Mouse (Mus musculus) MEL (cell line): ENCODE data around the gene Sort1. TPM values are rescaled to one million over a fixed set of nuclear protein-coding genes. Genes with fewer than 3 reads are reported as not detected.

Experiments
- DNase-seq: peaks from one replicate; pipeline ENCODE4 v3.0.0; 2011; ENCODE audit warnings: low read depth, low spot score
- H3K27ac ChIP-seq: 2 replicates; pipeline ENCODE4 v1.5.1; 2012; ENCODE audit warnings: low read depth, mild to moderate bottlenecking, control low read depth, low read length, moderate library complexity; ENCODE audit not compliant: control insufficient read depth
- H3K27me3 ChIP-seq, 2 experiments: fragments of 150-350 bp in 1 of 2; sonication (generic) in 1 of 2; 2 replicates each; pipeline ENCODE4 v1.6.1; 2012; ENCODE audit warnings: low read length in 2 of 2, mild to moderate bottlenecking in 2 of 2, improper control_type of control experiment in 1 of 2, moderate library complexity in 1 of 2; ENCODE audit not compliant: insufficient read depth in 2 of 2, control insufficient read depth in 1 of 2
- H3K36me3 ChIP-seq, 2 experiments: 2 replicates each; pipeline ENCODE4 v1.6.1; 2012 to 2014; ENCODE audit warnings: low read length in 2 of 2, improper control_type of control experiment in 1 of 2, inconsistent platforms in 1 of 2, mild to moderate bottlenecking in 1 of 2; ENCODE audit not compliant: insufficient read depth in 2 of 2, control insufficient read depth in 1 of 2
- H3K4me1 ChIP-seq, 2 experiments: fragments of 150-350 bp in 1 of 2; sonication (generic) in 1 of 2; 2 replicates each; pipeline ENCODE4 v1.6.1; 2012; ENCODE audit warnings: low read length in 2 of 2, improper control_type of control experiment in 1 of 2, mild to moderate bottlenecking in 1 of 2; ENCODE audit not compliant: insufficient read depth in 2 of 2, control insufficient read depth in 1 of 2
- H3K4me3 ChIP-seq, 2 experiments: fragments of 150-350 bp in 1 of 2; sonication (generic) in 1 of 2; 2 replicates each; pipeline ENCODE4 v1.5.1; 2012; ENCODE audit warnings: low read depth in 2 of 2, low read length in 2 of 2, mild to moderate bottlenecking in 2 of 2, moderate library complexity in 2 of 2, control low read depth in 1 of 2, improper control_type of control experiment in 1 of 2; ENCODE audit not compliant: control insufficient read depth in 1 of 2, insufficient read depth in 1 of 2
- H3K79me2 ChIP-seq: 2 replicates; pipeline ENCODE4 v1.6.1; 2012; ENCODE audit warnings: mild to moderate bottlenecking, low read length, moderate library complexity; ENCODE audit not compliant: control insufficient read depth, poor library complexity, insufficient read depth
- H3K9ac ChIP-seq: 2 replicates; pipeline ENCODE4 v1.6.1; 2012; ENCODE audit warnings: low read depth, mild to moderate bottlenecking, control low read depth, low read length, moderate library complexity; ENCODE audit not compliant: control insufficient read depth, poor library complexity, severe bottlenecking
- H3K9me3 ChIP-seq: fragments of 150-350 bp; sonication (generic); replicated peaks from 2 replicates; pipeline ENCODE4 v1.6.1; 2012; ENCODE audit warnings: mild to moderate bottlenecking, low read length, improper control_type of control experiment, moderate library complexity; ENCODE audit not compliant: insufficient read depth
- BHLHE40 ChIP-seq: IDR thresholded peaks from 2 replicates; pipeline ENCODE4 v1.6.1; 2012; ENCODE audit warnings: low read depth, mild to moderate bottlenecking, inconsistent platforms, low read length, improper control_type of control experiment, borderline replicate concordance
- E2F4 ChIP-seq: IDR thresholded peaks from 2 replicates; pipeline ENCODE4 v1.6.1; 2011; ENCODE audit warnings: low read depth, low read length, improper control_type of control experiment, borderline replicate concordance
- HCFC1 ChIP-seq: IDR thresholded peaks from 2 replicates; pipeline ENCODE4 v1.6.1; 2012; ENCODE audit warnings: low read depth, mild to moderate bottlenecking, inconsistent platforms, low read length, improper control_type of control experiment, moderate library complexity
- KAT2A ChIP-seq: conservative IDR thresholded peaks from 2 replicates; pipeline ENCODE4 v1.6.1; 2012; ENCODE audit warnings: low read depth, low read length, improper control_type of control experiment, inconsistent platforms
- MAFK ChIP-seq: IDR thresholded peaks from 2 replicates; pipeline ENCODE4 v1.6.1; 2011; ENCODE audit warnings: low read depth, mild to moderate bottlenecking, low read length, improper control_type of control experiment, borderline replicate concordance
- MAX ChIP-seq: IDR thresholded peaks from 2 replicates; pipeline ENCODE4 v1.6.1; 2011; ENCODE audit warnings: low read length, improper control_type of control experiment
- MAZ ChIP-seq: IDR thresholded peaks from 2 replicates; pipeline ENCODE4 v1.6.1; 2012; ENCODE audit warnings: low read depth, mild to moderate bottlenecking, inconsistent platforms, low read length, improper control_type of control experiment
- MYC ChIP-seq: IDR thresholded peaks from 2 replicates; pipeline ENCODE4 v1.6.1; 2011; ENCODE audit warnings: low read depth, mild to moderate bottlenecking, low read length, improper control_type of control experiment, moderate library complexity
- NELFE ChIP-seq: IDR thresholded peaks from 2 replicates; pipeline ENCODE4 v1.6.1; 2011; ENCODE audit warnings: low read depth, low read length, improper control_type of control experiment
- NRF1 ChIP-seq: IDR thresholded peaks from 2 replicates; pipeline ENCODE4 v1.6.1; 2014; ENCODE audit warnings: low read depth, mild to moderate bottlenecking, inconsistent platforms, low read length, improper control_type of control experiment, moderate library complexity; ENCODE audit not compliant: poor library complexity, insufficient read depth, severe bottlenecking
- POLR2A ChIP-seq, 2 experiments: IDR thresholded peaks; 2 replicates each; pipeline ENCODE4 v1.6.1; 2011 to 2012; ENCODE audit warnings: low read length in 2 of 2, mild to moderate bottlenecking in 2 of 2, control low read depth in 1 of 2, improper control_type of control experiment in 1 of 2, low read depth in 1 of 2, moderate library complexity in 1 of 2; ENCODE audit not compliant: control insufficient read depth in 1 of 2, insufficient read depth in 1 of 2, poor library complexity in 1 of 2
- SIN3A ChIP-seq: IDR thresholded peaks from 2 replicates; pipeline ENCODE4 v1.6.1; 2012; ENCODE audit warnings: low read length, improper control_type of control experiment, inconsistent platforms
- TBP ChIP-seq: IDR thresholded peaks from 2 replicates; pipeline ENCODE4 v1.8.0; 2011; ENCODE audit warnings: low read depth, low read length, improper control_type of control experiment
- TCF12 ChIP-seq: IDR thresholded peaks from 2 replicates; pipeline ENCODE4 v1.6.1; 2014; ENCODE audit warnings: low read depth, mild to moderate bottlenecking, inconsistent platforms, low read length, improper control_type of control experiment, moderate library complexity
- USF1 ChIP-seq: IDR thresholded peaks from 2 replicates; pipeline ENCODE4 v1.6.1; 2014; ENCODE audit warnings: low read depth, mild to moderate bottlenecking, inconsistent platforms, low read length, improper control_type of control experiment, moderate library complexity
- polyA plus RNA-seq, 2 experiments: library from polyadenylated mRNA; stranded (reverse) in 1 of 2; unstranded in 1 of 2; fragments of >175 nt in 1 of 2; fragments of >200 nt in 1 of 2; gene quantifications; 2 replicates each; pipeline versions ENCODE4 v1.2.1 to v1.2.4; 2012; ENCODE audit warnings: low replicate concordance in 2 of 2, low read depth in 1 of 2; ENCODE audit not compliant: insufficient read length in 2 of 2, insufficient read depth in 1 of 2, missing spikeins in 1 of 2
- total RNA-seq: library from RNA; depleted of rRNA; stranded (reverse); fragments of 300-350 nt; gene quantifications from 2 replicates; pipeline ENCODE4 v1.2.3, GENCODE M21; 2012

Sort1 gene
- total and polyA plus RNA-seq, 3 experiments = 10.2 to 28.3 (median 22.7) TPM

GRCm38 (mm10) chr3:108383485-108384354, 99.8 kb downstream of the Sort1 start, which contains the start of gene Psrc1:
TSS of gene Psrc1 (plus strand) at chr3:108383839.
- Histone ChIP-seq H3K4me1 (peaks cover 6 to 41% of the 10 kb centered on the region in 2 experiments), H3K4me3 (peak within 1 kb of the TSS; percentile 91 to 94), H3K9me3 (no peaks in the 10 kb centered on the region), H3K9ac (peak within 1 kb of the TSS; percentile 76), H3K36me3 (peaks cover 0 to 24% of the 10 kb centered on the region in 2 experiments; a peak in 2 of 4 replicates), H3K27me3 (no peaks in the 10 kb centered on the region), H3K27ac (peak within 1 kb of the TSS; percentile 78), H3K79me2 (peaks cover 4% of the 10 kb centered on the region; the same call in 1 of the 2 replicates)
- peak; percentile 23; the same call in 1 of the 2 replicates for TF ChIP-seq USF1
- no peak for TF ChIP-seq NRF1
- no peak for TF ChIP-seq BHLHE40
- TF ChIP-seq MAX = peak; percentile 61
- peak; percentile 30; the same call in 1 of the 2 replicates for TF ChIP-seq TBP
- peak; percentile 65; the same call in 1 of the 2 replicates for TF ChIP-seq SIN3A
- peak; percentile 16 to 62; a peak in 1 of 4 replicates for TF ChIP-seq POLR2A (IDR thresholded peaks at IDR 0.05; ENCODE audit: control insufficient read depth in 1 of 2, insufficient read depth in 1 of 2, low read depth in 1 of 2, low read length in 2 of 2, poor library complexity in 1 of 2)
- TF ChIP-seq TCF12 = 0 out of 2 replicates have a peak, but pooled peaks have one; percentile 6
- TF ChIP-seq E2F4 = 0 out of 2 replicates have a peak, but pooled peaks have one; percentile 37
- 0 out of 2 replicates have a peak, but pooled peaks have one; percentile 60 for TF ChIP-seq MYC
- TF ChIP-seq HCFC1 = peak; percentile 37; the same call in 1 of the 2 replicates
- no peak; the same call in 1 of the 2 replicates for TF ChIP-seq KAT2A
- peak; percentile 38; the same call in 1 of the 2 replicates for TF ChIP-seq MAZ
- TF ChIP-seq MAFK = no peak
- TF ChIP-seq NELFE = peak; percentile 37
- DNase-seq = peak; percentile 88

GRCm38 (mm10) chr3:108384425-108384824, 100.5 kb downstream of the Sort1 start:
- no peak for TF ChIP-seq NELFE
- Histone ChIP-seq H3K79me2 (peaks cover 4% of the 10 kb centered on the region; the same call in 1 of the 2 replicates), H3K27ac (no peak overlapping the region), H3K9ac (peak overlapping the region; percentile 75), H3K4me3 (peak overlapping the region; percentile 91 to 94), H3K9me3 (no peaks in the 10 kb centered on the region), H3K27me3 (no peaks in the 10 kb centered on the region), H3K4me1 (peaks cover 1 to 34% of the 10 kb centered on the region in 2 experiments), H3K36me3 (peaks cover 0 to 17% of the 10 kb centered on the region in 2 experiments; a peak in 2 of 4 replicates)
- no peak for DNase-seq
